Mouse (Mus musculus) intestine, postnatal 0 days (tissue): ENCODE results near the gene Tmem210. TPM values are rescaled to one million over a fixed set of nuclear protein-coding genes. Genes with fewer than 3 reads are reported as not detected.

ENCODE experiments used
- ATAC-seq: fragments of 200-750 bp; cut with Nextera tagmentation; 2 replicates; pipeline ENCODE4 v1.8.0; 2017; ENCODE audit warnings: mild to moderate bottlenecking, moderate TSS enrichment, moderate library complexity
- H3K27ac ChIP-seq: fragments of 300-500 bp; sonication (generic); 2 replicates; pipeline ENCODE4 v1.5.1; 2014; ENCODE audit warnings: mild to moderate bottlenecking, low read depth, low read length, moderate library complexity
- H3K27me3 ChIP-seq: fragments of 300-500 bp; sonication (generic); replicated peaks from 2 replicates; pipeline ENCODE4 v1.6.1; 2014; ENCODE audit warnings: low read length, mixed read lengths; ENCODE audit not compliant: control insufficient read depth, insufficient read depth
- H3K36me3 ChIP-seq: fragments of 300-500 bp; sonication (generic); 2 replicates; pipeline ENCODE4 v1.6.1; 2014; ENCODE audit warnings: mild to moderate bottlenecking, moderate library complexity; ENCODE audit not compliant: control insufficient read depth, insufficient read depth
- H3K4me1 ChIP-seq: fragments of 300-500 bp; sonication (generic); replicated peaks from 2 replicates; pipeline ENCODE4 v1.6.1; 2014; ENCODE audit warnings: antibody characterized with exemption, low read length, mixed read lengths; ENCODE audit not compliant: control insufficient read depth, insufficient read depth
- H3K4me2 ChIP-seq: fragments of 300-500 bp; sonication (generic); replicated peaks from 2 replicates; pipeline ENCODE4 v1.6.1; 2014; ENCODE audit warnings: low read depth, mild to moderate bottlenecking, moderate library complexity
- H3K4me3 ChIP-seq: fragments of 300-500 bp; sonication (generic); 2 replicates; pipeline ENCODE4 v1.5.1; 2014; ENCODE audit warnings: low read depth, low read length
- H3K9ac ChIP-seq: fragments of 300-500 bp; sonication (generic); 2 replicates; pipeline ENCODE4 v1.6.1; 2014; ENCODE audit warnings: mild to moderate bottlenecking, low read depth, low read length
- H3K9me3 ChIP-seq: fragments of 300-500 bp; sonication (generic); 2 replicates; pipeline ENCODE4 v1.6.1; 2016; ENCODE audit warnings: mixed run types; ENCODE audit not compliant: control insufficient read depth
- CTCF ChIP-seq: sonication (generic); IDR thresholded peaks from 2 replicates; pipeline ENCODE4 v1.5.1; 2016; ENCODE audit warnings: low read depth, mild to moderate bottlenecking, control low read depth, antibody characterized with exemption, moderate library complexity
- WGBS: fragments of 180-500 bp; shearing (Covaris S2); extraction: QIAGEN DNeasy Blood & Tissue Kit; methylation state at CpG from one replicate; pipeline ENCODE4 v1.1.7; 2014; 5-methylcytosine and 5-hydroxymethylcytosine counted together
- polyA plus RNA-seq: library from polyadenylated mRNA; unstranded; fragments of >200 nt; fragmentation: Nextera tagmentation; extraction: Ambion mirVana; gene quantifications from 2 replicates; pipeline ENCODE4 v1.2.1, GENCODE M21; 2015

The Tmem210 gene
- polyA plus RNA-seq, 1 experiment from 2014 or later: not detected

GRCm38 (mm10) chr2:25311491-25311891, 23.5 kb downstream of the Tmem210 start:
- no peak overlapping the region for H3K9ac ChIP-seq
- H3K36me3 ChIP-seq: no peaks in the 10 kb centered on the region
- peak; percentile 72 for ATAC-seq
- WGBS: 4% methylated on average over 11 of the region's 11 CpGs
- no peak overlapping the region for H3K27ac ChIP-seq
- peaks cover 25% of the 10 kb centered on the region for H3K27me3 ChIP-seq
- no peaks in the 10 kb centered on the region for H3K4me1 ChIP-seq
- no peaks in the 10 kb centered on the region for H3K9me3 ChIP-seq
- no peak for TF ChIP-seq CTCF
- peak overlapping the region; percentile 28 for H3K4me3 ChIP-seq
- H3K4me2 ChIP-seq: peak overlapping the region; percentile 64

GRCm38 (mm10) chr2:25318119-25318966, 30.4 kb downstream of the Tmem210 start:
- no peak overlapping the region for H3K9ac ChIP-seq
- peak overlapping the region; percentile 61 for H3K4me2 ChIP-seq
- peak overlapping the region; percentile 30 for H3K4me3 ChIP-seq
- WGBS: 4% methylated on average over 31 of the region's 31 CpGs
- TF ChIP-seq CTCF: no peak
- peaks cover 2% of the 10 kb centered on the region; the same call in 1 of the 2 replicates for H3K4me1 ChIP-seq
- H3K27ac ChIP-seq: no peak overlapping the region
- peaks cover 36% of the 10 kb centered on the region for H3K27me3 ChIP-seq
- no peaks in the 10 kb centered on the region for H3K9me3 ChIP-seq
- H3K36me3 ChIP-seq: no peaks in the 10 kb centered on the region
- ATAC-seq: no peak

GRCm38 (mm10) chr2:25318971-25319773, 31.2 kb downstream of the Tmem210 start, which contains the start of gene Grin1:
Gene Grin1 (minus strand): TSS chr2:25319187.
- Histone ChIP-seq H3K4me2 (peak within 1 kb of the TSS; percentile 61), H3K27ac (no peak within 1 kb of the TSS), H3K4me3 (peak within 1 kb of the TSS; percentile 30), H3K27me3 (peaks cover 34% of the 10 kb centered on the region), H3K9ac (no peak within 1 kb of the TSS), H3K4me1 (peaks cover 2% of the 10 kb centered on the region; the same call in 1 of the 2 replicates), H3K9me3 (no peaks in the 10 kb centered on the region), H3K36me3 (no peaks in the 10 kb centered on the region)
- WGBS: 8% methylated on average over 58 of the region's 58 CpGs
- peak; percentile 55 for ATAC-seq
- TF ChIP-seq CTCF: no peak

GRCm38 (mm10) chr2:25320084-25320483, 32.1 kb downstream of the Tmem210 start:
- Histone ChIP-seq H3K27ac (no peak overlapping the region), H3K9ac (no peak overlapping the region), H3K4me2 (no peak overlapping the region), H3K9me3 (no peaks in the 10 kb centered on the region), H3K27me3 (peaks cover 34% of the 10 kb centered on the region), H3K36me3 (no peaks in the 10 kb centered on the region), H3K4me3 (no peak overlapping the region), H3K4me1 (peaks cover 2% of the 10 kb centered on the region; the same call in 1 of the 2 replicates)
- 44% methylated on average over 2 of the region's 2 CpGs for WGBS
- ATAC-seq: no peak
- TF ChIP-seq CTCF: no peak

GRCm38 (mm10) chr2:25326036-25326435, 38.1 kb downstream of the Tmem210 start:
- H3K4me1 ChIP-seq: no peaks in the 10 kb centered on the region
- no peak overlapping the region for H3K9ac ChIP-seq
- H3K4me3 ChIP-seq: no peak overlapping the region
- no peak overlapping the region for H3K4me2 ChIP-seq
- 0 out of 2 replicates have a peak, but pooled peaks cover 5% of the 10 kb centered on the region for H3K27me3 ChIP-seq
- no peaks in the 10 kb centered on the region for H3K36me3 ChIP-seq
- no peak overlapping the region for H3K27ac ChIP-seq
- ATAC-seq: no peak
- TF ChIP-seq CTCF: no peak
- H3K9me3 ChIP-seq: no peaks in the 10 kb centered on the region
- WGBS: 73% methylated on average over 2 of the region's 2 CpGs

- WGBS: 41% methylated on average over 7 of the region's 7 CpGs
- H3K9ac ChIP-seq: no peak overlapping the region
- no peak overlapping the region for H3K4me2 ChIP-seq
- no peak for ATAC-seq
- peaks cover under 1% of the 10 kb centered on the region; the same call in 1 of the 2 replicates for H3K4me1 ChIP-seq
- peak; percentile 76 for TF ChIP-seq CTCF
- no peak overlapping the region for H3K27ac ChIP-seq
- H3K36me3 ChIP-seq: no peaks in the 10 kb centered on the region
- no peaks in the 10 kb centered on the region for H3K27me3 ChIP-seq
- H3K9me3 ChIP-seq: no peaks in the 10 kb centered on the region
- H3K4me3 ChIP-seq: no peak overlapping the region
Observed at GRCm38 (mm10) chr2:25328440-25328839, 40.5 kb downstream of the Tmem210 start.
